ENCODE assay signal across 9 mouse cellular contexts in genomic region chr7:139949893-139950282, GRCm38 (mm10). TPM values are rescaled to one million over a fixed set of nuclear protein-coding genes. Genes with fewer than 3 reads are reported as not detected.
DNase-seq lines count a peak whose midpoint lies in the region; ATAC-seq and TF ChIP-seq lines count a peak whose summit lies in the region.
"Had no signal": no experiment of that assay in that cellular context is flagged by ENCODE, and none has a peak within 500 bp of the region (broad histone marks: within the 10 kb centered on the region; RNA-seq: fewer than 3 reads in every experiment).

No protein-coding gene starts in this region.

- DNase-seq in NIH3T3 (ENCODE audit: low read depth): peak; percentile 76
- DNase-seq in liver, embryonic 11.5 days (ENCODE audit: low spot score): peak; percentile 59
- peak; percentile 61 for DNase-seq in midbrain, postnatal 0 days (ENCODE audit: low spot score)
- DNase-seq in urinary bladder, postnatal 14 days (ENCODE audit: low spot score): peak; percentile 50
- no peak for DNase-seq in frontal cortex, postnatal 36 days (ENCODE audit: low spot score in 2 of 2)

- H3K4me3 ChIP-seq in C2C12 (ENCODE audit: insufficient read depth, poor library complexity, severe bottlenecking): peak overlapping the region; percentile 34
- H3K4me3 ChIP-seq in forebrain, embryonic 13.5 days: peak overlapping the region; percentile 41
- peak overlapping the region; percentile 35 for H3K4me3 ChIP-seq in hindbrain, embryonic 12.5 days
- peak overlapping the region; percentile 64 for H3K4me3 ChIP-seq in liver, embryonic 11.5 days (ENCODE audit: low read depth, low read length)
- H3K4me3 ChIP-seq in midbrain, postnatal 0 days (ENCODE audit: low read depth, low read length): peak overlapping the region; percentile 35

- H3K9me3 ChIP-seq in forebrain, embryonic 13.5 days (replicated peaks): no peaks in the 10 kb centered on the region
- no peaks in the 10 kb centered on the region for H3K9me3 ChIP-seq in hindbrain, embryonic 12.5 days (replicated peaks)
- no peaks in the 10 kb centered on the region for H3K9me3 ChIP-seq in liver, embryonic 11.5 days (ENCODE audit: control insufficient read depth, low read length)
- no peaks in the 10 kb centered on the region for H3K9me3 ChIP-seq in midbrain, postnatal 0 days (ENCODE audit: low read length)

- H3K79me2 ChIP-seq in C2C12 (ENCODE audit: control insufficient read depth, insufficient read depth): no peaks in the 10 kb centered on the region

- WGBS in forebrain, embryonic 13.5 days: under 1% methylated on average over 15 of the region's 15 CpGs
- under 1% methylated on average over 15 of the region's 15 CpGs for WGBS in hindbrain, embryonic 12.5 days
- 0% methylated on average over 15 of the region's 15 CpGs for WGBS in liver, embryonic 11.5 days
- 2% methylated on average over 15 of the region's 15 CpGs for WGBS in midbrain, postnatal 0 days

- H3K9ac ChIP-seq in forebrain, embryonic 13.5 days: no peak overlapping the region; the same call in 1 of the 2 replicates
- 0 out of 2 replicates have a peak overlapping the region, but pooled peaks have one; percentile 41 for H3K9ac ChIP-seq in hindbrain, embryonic 12.5 days
- peak overlapping the region; percentile 61 for H3K9ac ChIP-seq in liver, embryonic 11.5 days (ENCODE audit: low read depth, low read length)
- no peak overlapping the region for H3K9ac ChIP-seq in midbrain, postnatal 0 days (replicated peaks; ENCODE audit: low read length, poor library complexity, severe bottlenecking)

- H3K79me3 ChIP-seq in C2C12 (ENCODE audit: low read depth): no peaks in the 10 kb centered on the region

- H3K27ac ChIP-seq in forebrain, embryonic 13.5 days: no peak overlapping the region
- H3K27ac ChIP-seq in hindbrain, embryonic 12.5 days: no peak overlapping the region
- no peak overlapping the region for H3K27ac ChIP-seq in liver, embryonic 11.5 days (ENCODE audit: low read depth, low read length)
- H3K27ac ChIP-seq in midbrain, postnatal 0 days (ENCODE audit: low read depth, low read length): no peak overlapping the region

- TF ChIP-seq CTCF in C2C12 (IDR thresholded peaks at IDR 0.05; ENCODE audit: control insufficient read depth, insufficient read depth, insufficient read length): no peak
- TF ChIP-seq CTCF in midbrain, postnatal 0 days (IDR thresholded peaks at IDR 0.05): peak; percentile 69

- peaks cover 15% of the 10 kb centered on the region for H3K4me1 ChIP-seq in forebrain, embryonic 13.5 days
- peaks cover 13% of the 10 kb centered on the region; the same call in 1 of the 2 replicates for H3K4me1 ChIP-seq in hindbrain, embryonic 12.5 days
- no peaks in the 10 kb centered on the region for H3K4me1 ChIP-seq in liver, embryonic 11.5 days (replicated peaks; ENCODE audit: control insufficient read depth, insufficient read depth, low read length)
- peaks cover 11% of the 10 kb centered on the region for H3K4me1 ChIP-seq in midbrain, postnatal 0 days (ENCODE audit: insufficient read depth, low read length)

- peak; percentile 61; the same call in 1 of the 2 replicates for ATAC-seq in forebrain, embryonic 13.5 days
- peak; percentile 63 for ATAC-seq in hindbrain, embryonic 12.5 days (ENCODE audit: low FRiP score)
- peak; percentile 80 for ATAC-seq in liver, embryonic 11.5 days (replicated peaks; ENCODE audit: low FRiP score)
- peak; percentile 47; the same call in 1 of the 2 replicates for ATAC-seq in midbrain, postnatal 0 days (ENCODE audit: low FRiP score)

- H3K4me2 ChIP-seq in forebrain, embryonic 13.5 days: peak overlapping the region; percentile 75
- peak overlapping the region; percentile 59 for H3K4me2 ChIP-seq in hindbrain, embryonic 12.5 days (replicated peaks)
- peak overlapping the region; percentile 95 for H3K4me2 ChIP-seq in liver, embryonic 11.5 days
- peak overlapping the region; percentile 75 for H3K4me2 ChIP-seq in midbrain, postnatal 0 days (ENCODE audit: low read depth, low read length, poor library complexity, severe bottlenecking)

- no peak overlapping the region for H3ac ChIP-seq in C2C12 (ENCODE audit: control insufficient read depth, insufficient read length, low read depth)

- H3K27me3 ChIP-seq in C2C12 (ENCODE audit: control insufficient read depth, insufficient read depth, insufficient read length): no peaks in the 10 kb centered on the region
- peaks cover 76% of the 10 kb centered on the region for H3K27me3 ChIP-seq in forebrain, embryonic 13.5 days
- peaks cover 71% of the 10 kb centered on the region for H3K27me3 ChIP-seq in hindbrain, embryonic 12.5 days
- H3K27me3 ChIP-seq in liver, embryonic 11.5 days (replicated peaks; ENCODE audit: control insufficient read depth, insufficient read depth, low read length): peaks cover 35% of the 10 kb centered on the region
- H3K27me3 ChIP-seq in midbrain, postnatal 0 days (ENCODE audit: insufficient read depth, low read length): peaks cover 44% of the 10 kb centered on the region

- H3K36me3 ChIP-seq in C2C12 (ENCODE audit: control insufficient read depth, insufficient read depth): no peaks in the 10 kb centered on the region
- H3K36me3 ChIP-seq in forebrain, embryonic 13.5 days (ENCODE audit: poor library complexity, severe bottlenecking): no peaks in the 10 kb centered on the region
- H3K36me3 ChIP-seq in hindbrain, embryonic 12.5 days: no peaks in the 10 kb centered on the region
- H3K36me3 ChIP-seq in liver, embryonic 11.5 days (ENCODE audit: control insufficient read depth, insufficient read depth, low read length): no peaks in the 10 kb centered on the region
- no peaks in the 10 kb centered on the region for H3K36me3 ChIP-seq in midbrain, postnatal 0 days (ENCODE audit: insufficient read depth, low read length)

TF ChIP-seq in C2C12, 6 proteins besides CTCF, POLR2A, EP300 and RAD21:
- TF ChIP-seq CEBPB (IDR thresholded peaks at IDR 0.05; ENCODE audit: low read depth) (no peak), MYOD1 (IDR thresholded peaks at IDR 0.05; ENCODE audit: control insufficient read depth, insufficient read length, low read depth) (no peak), USF1 (IDR thresholded peaks at IDR 0.05; ENCODE audit: low read depth) (no peak), FOSL1 (IDR thresholded peaks at IDR 0.05; ENCODE audit: insufficient read depth, low read length, poor library complexity, severe bottlenecking) (no peak), MYOG (IDR thresholded peaks at IDR 0.05; ENCODE audit: control insufficient read depth, extremely low read depth, insufficient read length) (no peak), MAX (IDR thresholded peaks at IDR 0.05) (no peak)

RNA-seq across cellular contexts. Expression of gene Utf1, which starts 6.3 kb away (rescaled TPM):
- polyA plus RNA-seq in C2C12 (2012; fragmentation: generic; extraction: Trizol): not detected
- not detected in 2 replicates for polyA plus RNA-seq in forebrain, embryonic 13.5 days (2015; fragmentation: Nextera tagmentation; extraction: Ambion mirVana)
- not detected in 2 replicates for polyA plus RNA-seq in hindbrain, embryonic 12.5 days (2016; fragmentation: Nextera tagmentation; extraction: Ambion mirVana)
- not detected in 2 replicates for polyA plus RNA-seq in liver, embryonic 11.5 days (2014; fragmentation: Nextera tagmentation; extraction: Ambion mirVana)
- total RNA-seq in midbrain, postnatal 0 days (2014; rRNA removed): not detected in 2 replicates
- polyA plus RNA-seq in midbrain, postnatal 0 days (2015; fragmentation: Nextera tagmentation; extraction: Ambion mirVana): not detected in 2 replicates
- total RNA-seq: layer of hippocampus, postnatal 10 days had no signal

RNA-seq across cellular contexts. Expression of gene 6430531B16Rik, which starts 28.7 kb away (rescaled TPM):
- 0.08 TPM for polyA plus RNA-seq in C2C12 (2012; fragmentation: generic; extraction: Trizol)
- polyA plus RNA-seq in forebrain, embryonic 13.5 days (2015; fragmentation: Nextera tagmentation; extraction: Ambion mirVana): 0.50 and 1.2 TPM in 2 replicates
- 0.77 and 1.2 TPM in 2 replicates for polyA plus RNA-seq in hindbrain, embryonic 12.5 days (2016; fragmentation: Nextera tagmentation; extraction: Ambion mirVana)
- polyA plus RNA-seq in liver, embryonic 11.5 days (2014; fragmentation: Nextera tagmentation; extraction: Ambion mirVana): not detected in 2 replicates
- 1.0 and 1.6 TPM in 2 replicates for total RNA-seq in midbrain, postnatal 0 days (2014; rRNA removed)
- polyA plus RNA-seq in midbrain, postnatal 0 days (2015; fragmentation: Nextera tagmentation; extraction: Ambion mirVana): 1.5 and 1.6 TPM in 2 replicates

RNA-seq across cellular contexts. Expression of gene Adam8, which starts 42.5 kb away (rescaled TPM):
- 3.7 TPM for polyA plus RNA-seq in C2C12 (2012; fragmentation: generic; extraction: Trizol)
- 3.9 and 4.3 TPM in 2 replicates for polyA plus RNA-seq in forebrain, embryonic 13.5 days (2015; fragmentation: Nextera tagmentation; extraction: Ambion mirVana)
- polyA plus RNA-seq in hindbrain, embryonic 12.5 days (2016; fragmentation: Nextera tagmentation; extraction: Ambion mirVana): 3.4 and 3.5 TPM in 2 replicates
- polyA plus RNA-seq in liver, embryonic 11.5 days (2014; fragmentation: Nextera tagmentation; extraction: Ambion mirVana): 1.1 and 1.4 TPM in 2 replicates
- total RNA-seq in midbrain, postnatal 0 days (2014; rRNA removed): 1.2 and 2.7 TPM in 2 replicates
- polyA plus RNA-seq in midbrain, postnatal 0 days (2015; fragmentation: Nextera tagmentation; extraction: Ambion mirVana): 0.42 and 0.53 TPM in 2 replicates

RNA-seq across cellular contexts. Expression of gene Kndc1, which starts 55.4 kb away (rescaled TPM):
- polyA plus RNA-seq in C2C12 (2012; fragmentation: generic; extraction: Trizol): not detected
- polyA plus RNA-seq in forebrain, embryonic 13.5 days (2015; fragmentation: Nextera tagmentation; extraction: Ambion mirVana): 2.1 and 3.1 TPM in 2 replicates
- polyA plus RNA-seq in hindbrain, embryonic 12.5 days (2016; fragmentation: Nextera tagmentation; extraction: Ambion mirVana): 3.5 and 3.8 TPM in 2 replicates
- polyA plus RNA-seq in liver, embryonic 11.5 days (2014; fragmentation: Nextera tagmentation; extraction: Ambion mirVana): not detected in 2 replicates
- total RNA-seq in midbrain, postnatal 0 days (2014; rRNA removed): 71.5 and 80.6 TPM in 2 replicates
- 20.2 and 22.4 TPM in 2 replicates for polyA plus RNA-seq in midbrain, postnatal 0 days (2015; fragmentation: Nextera tagmentation; extraction: Ambion mirVana)

Comparison
In these comparisons a context has a peak if more than half of its experiments do, and no peak if none do; other contexts are left out.
1. DNase-seq: peak in NIH3T3 (single experiment), liver, embryonic 11.5 days (single experiment), midbrain, postnatal 0 days (single experiment) and urinary bladder, postnatal 14 days (single experiment); none in frontal cortex, postnatal 36 days (0 of 2).
2. H3K9ac ChIP-seq: peak in hindbrain, embryonic 12.5 days (single experiment) and liver, embryonic 11.5 days (single experiment); none in forebrain, embryonic 13.5 days (single experiment) and midbrain, postnatal 0 days (single experiment).
3. Peak in every context shown above with its lines, with median percentiles within 50 percentile points of each other: H3K4me3 ChIP-seq, ATAC-seq and H3K4me2 ChIP-seq.